Mouse (Mus musculus) thymus, postnatal 25 days (tissue): Measurements from ENCODE around the gene Tctex1d2.
"Not testable (repeated sequence)": the region's sequence is repeated elsewhere in the genome, so short reads cannot be mapped to it uniquely, and the experiment has no call there.

Experiments used
- DNase-seq: peaks from one replicate; pipeline ENCODE4 v3.0.0; 2022

Tctex1d2 gene

DNA sequence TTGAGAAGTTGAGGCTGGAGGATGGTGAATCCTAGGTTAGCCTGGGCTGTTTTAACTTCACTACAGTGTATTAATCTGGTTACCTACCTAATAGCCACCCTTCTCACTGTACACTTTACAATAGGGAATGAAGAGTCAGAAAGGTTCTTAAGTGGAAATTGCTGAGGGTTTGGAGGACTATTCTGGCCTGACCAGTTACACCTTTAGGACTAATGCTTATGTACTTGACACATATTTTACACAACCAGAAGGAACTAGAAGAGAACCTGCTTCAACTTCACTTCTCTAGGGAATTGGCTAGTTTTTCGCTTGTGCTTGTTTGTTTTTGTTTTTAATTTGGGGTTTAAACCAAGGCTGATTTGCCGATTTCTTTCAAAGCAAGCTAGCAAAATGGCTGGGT lies 13.6 kb downstream of the Tctex1d2 start:
- no peak for DNase-seq

DNA sequence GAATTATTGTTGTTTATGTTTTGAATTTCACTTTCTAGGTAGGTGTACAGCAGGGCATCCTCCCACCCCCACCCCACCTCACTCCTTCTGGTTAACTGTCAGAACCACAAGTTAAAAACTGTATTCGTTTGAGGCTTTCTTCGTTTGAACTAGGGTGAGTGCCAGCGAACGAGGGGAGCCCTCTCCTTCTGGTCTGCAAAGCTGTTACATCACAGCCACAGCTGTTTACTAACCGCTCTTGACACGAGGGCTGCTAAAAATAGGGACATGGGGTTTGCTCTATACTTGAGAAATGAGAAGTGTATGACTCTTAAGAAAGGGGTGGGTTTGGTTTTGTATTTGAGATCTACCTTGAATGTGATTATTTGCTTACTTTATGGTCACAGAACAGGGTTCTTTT lies 14.6 kb downstream of the Tctex1d2 start:
- peak; percentile 67 for DNase-seq

- no peak for DNase-seq
Measured at GRCm38 (mm10) chr16:32434691-32435090, 15.2 kb downstream of the Tctex1d2 start.

GRCm38 (mm10) chr16:32436657-32437056 lies 17.2 kb downstream of the Tctex1d2 start:
- DNase-seq: no peak

DNA sequence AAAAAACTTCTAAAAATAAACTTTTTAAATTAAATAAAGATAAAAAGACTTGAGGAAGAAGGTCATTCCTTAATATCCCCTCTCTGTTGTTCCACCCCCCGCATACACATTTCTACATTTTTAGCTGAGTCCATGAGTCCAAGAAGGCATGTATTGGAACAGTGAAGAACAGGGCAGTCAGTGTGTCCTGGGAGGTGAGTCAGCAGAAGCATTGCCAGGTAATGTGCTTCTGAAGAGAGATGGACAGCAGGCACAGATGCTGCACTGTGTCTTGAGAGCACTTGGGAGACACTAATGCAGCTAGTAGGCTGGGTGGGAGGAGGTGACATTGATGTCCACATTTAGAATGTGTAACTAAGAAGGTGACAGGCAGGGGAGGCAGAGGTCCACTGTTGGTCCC lies 17.8 kb downstream of the Tctex1d2 start:
- DNase-seq: no peak

DNA sequence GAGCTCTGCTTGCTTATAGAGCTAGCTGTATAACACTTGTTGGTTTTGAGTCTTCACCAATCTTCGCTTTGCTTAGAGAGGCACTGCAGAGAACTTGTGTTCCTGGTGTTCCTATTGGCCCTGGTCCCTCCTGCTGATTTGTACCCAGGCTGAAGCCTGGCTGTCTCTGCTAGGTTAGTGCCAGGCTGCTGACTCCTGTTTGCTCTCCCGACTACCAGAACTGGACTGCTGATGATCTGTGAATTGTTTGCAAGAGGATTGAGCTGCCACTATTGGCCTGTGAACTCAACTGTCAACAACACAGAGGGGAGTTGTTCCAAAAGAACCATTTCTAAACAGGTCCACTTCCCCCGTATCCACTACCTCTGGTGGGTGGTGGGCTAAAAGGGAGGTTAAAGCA lies 21.9 kb downstream of the Tctex1d2 start:
- no peak for DNase-seq

GRCm38 (mm10) chr16:32444615-32445014 lies 25.1 kb downstream of the Tctex1d2 start:
- not testable (repeated sequence) for DNase-seq

DNA sequence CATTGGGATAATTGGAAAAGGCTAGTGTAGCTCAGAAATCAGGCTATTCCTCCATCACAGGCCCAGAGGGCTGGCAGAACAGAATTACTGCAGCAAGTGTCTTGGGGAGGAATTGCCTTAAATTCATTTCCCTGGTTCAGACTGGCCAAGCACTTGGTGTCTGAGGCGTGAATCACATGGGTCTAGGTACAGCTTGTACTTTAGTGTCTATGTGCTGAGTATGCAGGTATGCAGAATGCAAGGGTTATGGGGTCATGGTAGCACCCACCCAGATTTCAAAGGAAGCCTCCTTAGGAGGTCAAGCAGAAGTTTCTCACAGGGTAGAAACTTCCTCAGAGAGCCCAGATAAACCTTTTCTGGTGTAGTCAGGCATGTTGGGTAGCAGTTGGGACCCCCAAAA lies 26.1 kb downstream of the Tctex1d2 start:
- DNase-seq: no peak

DNA sequence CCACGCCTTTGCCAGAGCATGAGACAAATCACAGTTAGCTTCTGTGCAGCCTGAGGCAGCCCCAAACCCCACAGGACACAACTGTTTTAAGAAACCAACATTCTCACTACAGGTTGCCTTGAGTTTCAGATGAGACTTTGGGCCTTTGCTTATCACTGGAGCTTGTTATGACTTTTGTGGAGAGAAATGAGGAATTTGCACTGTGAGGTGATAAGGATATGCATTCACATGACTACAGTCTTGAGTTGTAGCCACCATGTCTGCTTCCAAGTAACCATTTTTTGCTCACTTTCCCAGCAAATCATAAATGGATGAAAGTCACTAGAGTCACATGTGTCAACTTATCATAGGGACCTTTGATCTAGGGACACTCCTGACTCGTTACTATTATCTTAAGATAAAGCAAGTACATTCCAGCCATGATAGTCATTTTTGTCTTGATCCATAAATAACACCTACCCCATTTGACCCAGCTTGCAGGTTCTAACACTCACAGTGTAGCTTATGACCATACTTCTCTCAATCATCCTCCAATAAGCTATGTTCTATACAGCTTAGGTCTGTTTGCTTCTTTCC lies 27.1 kb downstream of the Tctex1d2 start:
- no peak for DNase-seq

DNA sequence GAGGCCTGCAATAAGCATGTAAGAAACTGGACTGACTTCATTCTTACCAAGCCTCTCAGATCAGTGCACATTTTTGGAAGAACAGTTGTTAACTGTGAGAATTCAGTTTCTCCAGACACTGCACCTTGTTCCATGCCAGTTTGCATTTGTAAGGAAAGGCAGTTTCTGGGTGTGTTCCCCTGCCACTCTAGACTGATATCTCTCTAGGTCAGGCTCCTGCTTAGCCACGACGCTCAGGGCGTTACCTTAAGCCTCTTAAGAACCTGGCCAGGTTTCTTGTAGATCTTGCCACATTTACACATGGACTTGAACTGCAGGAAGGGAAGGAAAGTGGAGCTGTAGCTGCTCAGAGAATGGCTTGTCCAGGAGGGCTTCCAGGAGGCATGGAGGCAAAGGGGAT lies 30.2 kb downstream of the Tctex1d2 start:
- no peak for DNase-seq

- DNase-seq: no peak
Measured at GRCm38 (mm10) chr16:32450133-32450532, 30.6 kb downstream of the Tctex1d2 start.

- no peak for DNase-seq
Measured at GRCm38 (mm10) chr16:32453102-32453501, 33.6 kb downstream of the Tctex1d2 start.

GRCm38 (mm10) chr16:32454646-32455045 lies 35.1 kb downstream of the Tctex1d2 start:
- no peak for DNase-seq

GRCm38 (mm10) chr16:32456086-32456485 lies 36.6 kb downstream of the Tctex1d2 start:
- DNase-seq: no peak

GRCm38 (mm10) chr16:32456761-32457160 lies 37.3 kb downstream of the Tctex1d2 start:
- no peak for DNase-seq

- peak; percentile 50 for DNase-seq
Measured at GRCm38 (mm10) chr16:32457589-32458386, 38.3 kb downstream of the Tctex1d2 start.

DNA sequence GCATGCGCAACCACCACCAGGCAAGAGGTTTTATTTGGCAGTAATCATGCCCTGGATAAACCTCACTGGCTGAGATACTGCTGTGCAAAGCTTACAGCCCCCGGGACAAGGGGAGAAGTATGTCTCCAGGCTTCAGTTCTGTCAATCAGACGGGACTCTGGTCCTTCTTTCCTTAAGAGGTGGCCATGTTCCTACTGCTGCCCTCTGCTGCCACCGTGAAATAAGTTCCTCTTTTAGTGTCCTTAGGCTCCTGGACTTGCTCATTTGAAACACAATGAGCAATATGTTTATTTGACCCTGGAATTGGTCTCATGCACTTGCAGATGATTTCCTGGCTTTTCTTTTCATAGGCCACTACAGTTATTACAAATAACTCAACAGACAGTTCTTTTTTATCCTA lies 41.0 kb downstream of the Tctex1d2 start:
- no peak for DNase-seq

DNA sequence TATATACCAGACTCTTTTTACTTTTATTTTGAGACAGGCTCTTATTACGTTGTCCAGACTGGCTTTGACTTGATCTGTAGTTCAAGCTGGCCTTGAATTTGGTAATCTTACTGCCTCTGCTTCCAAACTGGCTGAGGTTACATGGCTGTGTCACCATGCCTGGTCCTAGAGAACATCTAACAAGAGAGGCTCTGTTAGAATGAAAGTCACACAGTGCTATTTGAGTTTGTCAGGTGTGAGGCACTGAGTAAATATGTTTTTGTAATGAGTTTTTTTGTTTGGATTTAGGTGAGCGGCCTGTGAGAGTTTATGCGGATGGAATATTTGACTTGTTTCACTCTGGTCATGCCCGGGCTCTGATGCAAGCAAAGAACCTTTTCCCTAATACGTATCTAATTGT lies 42.2 kb downstream of the Tctex1d2 start:
- no peak for DNase-seq

DNA sequence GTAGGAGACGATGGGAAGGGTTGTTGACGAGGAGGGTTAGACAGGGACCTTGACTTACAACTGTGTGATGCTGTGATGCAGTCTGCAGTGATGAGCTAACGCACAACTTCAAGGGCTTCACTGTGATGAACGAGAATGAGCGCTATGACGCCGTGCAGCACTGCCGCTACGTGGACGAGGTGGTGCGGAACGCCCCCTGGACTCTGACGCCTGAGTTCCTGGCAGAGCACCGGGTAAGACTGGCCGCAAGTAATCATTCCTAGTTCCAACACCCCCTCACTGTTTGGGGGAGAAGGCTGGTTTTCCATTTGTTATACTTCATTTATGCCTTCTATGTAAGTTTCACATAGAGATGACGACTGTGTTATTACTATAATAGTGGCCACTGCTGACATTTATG lies 43.4 kb downstream of the Tctex1d2 start:
- no peak for DNase-seq

GRCm38 (mm10) chr16:32463426-32463825 lies 43.9 kb downstream of the Tctex1d2 start:
- no peak for DNase-seq

GRCm38 (mm10) chr16:32464908-32465307 lies 45.4 kb downstream of the Tctex1d2 start:
- no peak for DNase-seq

DNA sequence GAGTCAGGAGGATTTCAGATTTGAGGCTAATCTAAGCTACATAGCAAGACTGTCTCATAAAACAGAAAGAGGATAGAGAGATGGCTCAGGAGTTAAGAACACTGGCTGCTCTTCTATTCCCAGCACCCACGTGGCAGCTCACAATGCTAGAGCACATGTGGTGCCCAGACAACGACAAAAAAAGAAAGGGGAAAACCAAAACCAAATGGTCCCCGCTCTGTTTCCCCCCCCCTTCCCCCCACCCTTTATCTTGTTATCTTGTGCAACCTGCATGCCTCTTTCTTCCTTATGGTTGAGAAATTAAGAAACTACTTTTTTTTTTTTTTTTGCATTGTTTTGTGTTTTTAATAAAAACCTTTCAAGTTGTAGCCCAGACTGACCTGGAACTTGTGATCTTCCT lies 49.0 kb downstream of the Tctex1d2 start:
- no peak for DNase-seq

GRCm38 (mm10) chr16:32469404-32470105 lies 50.1 kb downstream of the Tctex1d2 start:
- DNase-seq: no peak
